Mouse (Mus musculus) embryonic fibroblast, embryonic 13.5 days (primary cell): ENCODE measurements around the gene Slf2.

Experiments
- CTCF ChIP-seq: IDR thresholded peaks from 2 replicates; pipeline ENCODE4 v1.5.1; 2011; ENCODE audit warnings: mild to moderate bottlenecking, control low read depth, low read length, moderate library complexity, borderline replicate concordance; ENCODE audit not compliant: insufficient read depth
- POLR2A ChIP-seq: IDR thresholded peaks from 2 replicates; pipeline ENCODE4 v1.6.1; 2011; ENCODE audit warnings: low read depth, mild to moderate bottlenecking, control low read depth, low read length, moderate library complexity

DNA sequence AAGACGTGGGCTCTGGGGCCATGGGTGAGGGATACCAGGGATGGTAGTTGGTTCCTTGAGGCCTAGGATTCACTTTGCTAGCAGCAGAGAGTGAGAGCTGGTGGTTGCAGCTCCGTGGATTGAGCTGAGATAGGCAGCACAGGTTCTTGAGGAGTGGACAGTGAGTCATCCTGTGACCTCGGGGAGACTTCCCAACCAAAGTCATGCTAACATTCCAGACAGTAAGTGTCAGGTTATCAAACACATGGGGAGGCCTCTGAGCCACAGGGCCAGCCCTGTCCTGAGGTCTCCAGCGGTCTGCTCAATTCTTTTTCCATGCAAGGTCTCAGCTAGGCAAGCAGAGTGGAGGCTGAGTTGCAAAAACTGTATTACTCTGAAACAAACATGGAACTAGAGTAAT is 79.7 kb downstream of the Slf2 start:
- TF ChIP-seq CTCF, result no peak
- TF ChIP-seq POLR2A, result no peak
